Mouse (Mus musculus): ENCODE measurements around the gene Slc18a3. TPM values are rescaled to one million over a fixed set of nuclear protein-coding genes. Genes with fewer than 3 reads are reported as not detected.

Gene Slc18a3
- polyA plus RNA-seq, 1 experiment = not detected

GRCm38 (mm10) chr14:32506329-32506728 lies 41.7 kb upstream of the Slc18a3 start:
- no peak overlapping the region for H3K27ac ChIP-seq (ENCODE audit: insufficient read depth, low read length)
- H3K4me1 ChIP-seq (ENCODE audit: control insufficient read depth, insufficient read depth, insufficient read length) = no peaks in the 10 kb centered on the region
- 88% methylated on average over 10 of the region's 10 CpGs for whole genome bisulfite sequencing
- no peaks in the 10 kb centered on the region for H3K27me3 ChIP-seq (ENCODE audit: control insufficient read depth, insufficient read depth, low read length)
- DNase-seq (ENCODE audit: low read depth in 1 of 2, low spot score in 2 of 2) = no peak
- TF ChIP-seq CTCF (IDR thresholded peaks at IDR 0.05; ENCODE audit: extremely low read depth, insufficient read depth, insufficient read length, insufficient replicate concordance) (no peak), POLR2A (IDR thresholded peaks at IDR 0.05; ENCODE audit: low read depth, low read length) (no peak)
- no peak overlapping the region for H3K4me3 ChIP-seq (ENCODE audit: extremely low read depth, insufficient read depth, insufficient read length)
- H3K36me3 ChIP-seq (ENCODE audit: control insufficient read depth, insufficient read depth, low read length) = no peaks in the 10 kb centered on the region

GRCm38 (mm10) chr14:32503897-32504296 lies 39.2 kb upstream of the Slc18a3 start:
- Histone ChIP-seq H3K27ac (ENCODE audit: insufficient read depth, low read length) (no peak overlapping the region), H3K4me1 (ENCODE audit: control insufficient read depth, insufficient read depth, insufficient read length) (no peaks in the 10 kb centered on the region), H3K36me3 (ENCODE audit: control insufficient read depth, insufficient read depth, low read length) (no peaks in the 10 kb centered on the region), H3K27me3 (ENCODE audit: control insufficient read depth, insufficient read depth, low read length) (no peaks in the 10 kb centered on the region), H3K4me3 (ENCODE audit: extremely low read depth, insufficient read depth, insufficient read length) (no peak overlapping the region)
- DNase-seq (ENCODE audit: low read depth in 1 of 2, low spot score in 2 of 2) = no peak
- 76% methylated on average over 1 of the region's 1 CpGs for WGBS
- TF ChIP-seq CTCF (IDR thresholded peaks at IDR 0.05; ENCODE audit: extremely low read depth, insufficient read depth, insufficient read length, insufficient replicate concordance) (no peak), POLR2A (IDR thresholded peaks at IDR 0.05; ENCODE audit: low read depth, low read length) (no peak)

- H3K4me3 ChIP-seq (ENCODE audit: extremely low read depth, insufficient read depth, insufficient read length) = no peak overlapping the region
- no peaks in the 10 kb centered on the region for H3K27me3 ChIP-seq (ENCODE audit: control insufficient read depth, insufficient read depth, low read length)
- no peaks in the 10 kb centered on the region for H3K36me3 ChIP-seq (ENCODE audit: control insufficient read depth, insufficient read depth, low read length)
- TF ChIP-seq POLR2A (IDR thresholded peaks at IDR 0.05; ENCODE audit: low read depth, low read length) (no peak), CTCF (IDR thresholded peaks at IDR 0.05; ENCODE audit: extremely low read depth, insufficient read depth, insufficient read length, insufficient replicate concordance) (no peak)
- no peak overlapping the region for H3K27ac ChIP-seq (ENCODE audit: insufficient read depth, low read length)
- WGBS = 58% methylated on average over 9 of the region's 9 CpGs
- H3K4me1 ChIP-seq (ENCODE audit: control insufficient read depth, insufficient read depth, insufficient read length) = no peaks in the 10 kb centered on the region
- DNase-seq (ENCODE audit: low read depth in 1 of 2, low spot score in 2 of 2) = no peak
These were observed 38.4 kb upstream of the Slc18a3 start for GRCm38 (mm10) chr14:32502764-32503688.

- no peaks in the 10 kb centered on the region for H3K4me1 ChIP-seq (ENCODE audit: control insufficient read depth, insufficient read depth, insufficient read length)
- H3K4me3 ChIP-seq (ENCODE audit: extremely low read depth, insufficient read depth, insufficient read length) = no peak overlapping the region
- TF ChIP-seq POLR2A (IDR thresholded peaks at IDR 0.05; ENCODE audit: low read depth, low read length) (no peak), CTCF (IDR thresholded peaks at IDR 0.05; ENCODE audit: extremely low read depth, insufficient read depth, insufficient read length, insufficient replicate concordance) (no peak)
- H3K36me3 ChIP-seq (ENCODE audit: control insufficient read depth, insufficient read depth, low read length) = no peaks in the 10 kb centered on the region
- no peak for DNase-seq (ENCODE audit: low read depth in 1 of 2, low spot score in 2 of 2)
- no peaks in the 10 kb centered on the region for H3K27me3 ChIP-seq (ENCODE audit: control insufficient read depth, insufficient read depth, low read length)
- WGBS = 61% methylated on average over 2 of the region's 2 CpGs
- no peak overlapping the region for H3K27ac ChIP-seq (ENCODE audit: insufficient read depth, low read length)
These were observed 36.7 kb upstream of the Slc18a3 start for GRCm38 (mm10) chr14:32501303-32501702.

- WGBS = 55% methylated on average over 8 of the region's 8 CpGs
- DNase-seq (ENCODE audit: low read depth in 1 of 2, low spot score in 2 of 2) = no peak
- Histone ChIP-seq H3K4me3 (ENCODE audit: extremely low read depth, insufficient read depth, insufficient read length) (no peak overlapping the region), H3K36me3 (ENCODE audit: control insufficient read depth, insufficient read depth, low read length) (no peaks in the 10 kb centered on the region), H3K4me1 (ENCODE audit: control insufficient read depth, insufficient read depth, insufficient read length) (no peaks in the 10 kb centered on the region), H3K27me3 (ENCODE audit: control insufficient read depth, insufficient read depth, low read length) (peaks cover 1% of the 10 kb centered on the region), H3K27ac (ENCODE audit: insufficient read depth, low read length) (no peak overlapping the region)
- no peak for TF ChIP-seq CTCF (IDR thresholded peaks at IDR 0.05; ENCODE audit: extremely low read depth, insufficient read depth, insufficient read length, insufficient replicate concordance)
- no peak for TF ChIP-seq POLR2A (IDR thresholded peaks at IDR 0.05; ENCODE audit: low read depth, low read length)
These were observed 31.6 kb upstream of the Slc18a3 start for GRCm38 (mm10) chr14:32496115-32496850.

GRCm38 (mm10) chr14:32492521-32492920 lies 27.9 kb upstream of the Slc18a3 start:
- H3K4me3 ChIP-seq (ENCODE audit: extremely low read depth, insufficient read depth, insufficient read length) = no peak overlapping the region
- DNase-seq (ENCODE audit: low read depth in 1 of 2, low spot score in 2 of 2) = no peak
- peaks cover 1% of the 10 kb centered on the region for H3K27me3 ChIP-seq (ENCODE audit: control insufficient read depth, insufficient read depth, low read length)
- TF ChIP-seq POLR2A (IDR thresholded peaks at IDR 0.05; ENCODE audit: low read depth, low read length) (no peak), CTCF (IDR thresholded peaks at IDR 0.05; ENCODE audit: extremely low read depth, insufficient read depth, insufficient read length, insufficient replicate concordance) (no peak)
- no peak overlapping the region for H3K27ac ChIP-seq (ENCODE audit: insufficient read depth, low read length)
- no peaks in the 10 kb centered on the region for H3K4me1 ChIP-seq (ENCODE audit: control insufficient read depth, insufficient read depth, insufficient read length)
- WGBS = 16% methylated on average over 13 of the region's 13 CpGs
- H3K36me3 ChIP-seq (ENCODE audit: control insufficient read depth, insufficient read depth, low read length) = no peaks in the 10 kb centered on the region
